Mouse (Mus musculus) frontal cortex, postnatal 10 days (tissue): ENCODE measurements at regions not wholly inside any gene's neighbourhood (a gene's known extent, or its start where the extent isn't known, plus 50 kb on each side); places are given as distances from the start of the nearest gene placed in this dataset.

Experiments
- DNase-seq, 2 experiments: peaks; one replicate each; pipeline ENCODE4 v3.0.0; 2022; ENCODE audit warnings: low spot score in 2 of 2, mixed read lengths in 1 of 2

DNA sequence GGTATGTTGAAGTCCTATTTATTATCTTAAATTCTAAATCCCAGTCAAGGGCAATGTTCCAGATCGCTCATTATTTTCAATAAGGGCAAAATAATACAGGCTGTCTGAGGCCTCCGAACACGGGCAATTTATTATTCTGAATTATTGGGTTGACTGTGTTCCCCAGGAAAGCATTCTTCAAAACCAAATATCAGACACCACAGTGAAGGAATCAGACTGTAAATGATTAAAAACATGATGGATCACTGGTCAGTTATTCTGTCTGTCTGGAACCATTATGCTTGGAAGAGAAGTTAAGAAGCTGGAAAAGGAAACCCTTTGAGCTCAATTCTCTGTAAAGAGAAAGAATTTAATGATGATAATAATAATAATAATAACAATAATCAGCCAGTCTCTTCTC lies 417.4 kb upstream of the Dcn start:
- DNase-seq, result no peak

DNA sequence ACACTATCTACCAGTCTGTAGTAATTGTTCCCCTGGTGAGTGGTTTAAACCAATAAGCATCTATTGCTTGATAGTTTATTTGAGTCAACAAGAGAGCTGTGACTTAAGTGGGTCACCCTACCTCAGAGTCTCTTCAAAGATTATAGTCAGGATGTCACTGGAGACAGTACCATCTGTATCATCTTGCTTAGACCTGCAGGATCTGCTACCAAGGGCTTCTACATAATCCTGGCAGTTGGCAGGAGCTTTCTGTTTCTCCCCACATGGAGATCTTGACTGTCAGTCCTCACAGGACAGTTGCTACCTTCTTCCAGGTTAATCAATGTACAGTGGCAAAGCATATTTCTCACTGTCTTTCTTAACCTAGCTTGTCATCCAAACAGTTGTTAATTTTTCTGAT lies 414.9 kb upstream of the Dcn start:
- DNase-seq, result no peak

DNA sequence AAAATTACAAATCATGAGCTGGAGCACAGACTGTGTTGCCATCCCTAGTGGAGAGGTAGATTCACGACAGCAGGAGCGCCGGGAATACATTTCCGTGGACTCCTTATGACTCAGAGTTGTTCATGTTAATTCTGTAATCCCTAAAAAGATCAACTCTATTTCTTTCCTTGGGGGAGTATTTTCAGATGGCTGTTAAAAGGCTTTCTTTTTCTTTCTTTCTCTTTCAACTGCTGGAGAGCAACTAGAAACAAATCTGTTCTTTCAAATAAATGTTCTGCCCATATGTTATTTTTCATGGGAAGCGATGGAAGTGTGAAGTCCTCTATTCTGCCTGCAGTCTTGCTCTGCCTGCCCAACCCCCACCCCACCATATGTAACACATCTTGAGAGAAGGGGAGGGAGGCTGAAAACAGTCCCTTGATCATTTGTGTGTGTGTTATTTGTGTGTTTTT lies 401.4 kb upstream of the Dcn start:
- peak; percentile 46 to 50 for DNase-seq

DNA sequence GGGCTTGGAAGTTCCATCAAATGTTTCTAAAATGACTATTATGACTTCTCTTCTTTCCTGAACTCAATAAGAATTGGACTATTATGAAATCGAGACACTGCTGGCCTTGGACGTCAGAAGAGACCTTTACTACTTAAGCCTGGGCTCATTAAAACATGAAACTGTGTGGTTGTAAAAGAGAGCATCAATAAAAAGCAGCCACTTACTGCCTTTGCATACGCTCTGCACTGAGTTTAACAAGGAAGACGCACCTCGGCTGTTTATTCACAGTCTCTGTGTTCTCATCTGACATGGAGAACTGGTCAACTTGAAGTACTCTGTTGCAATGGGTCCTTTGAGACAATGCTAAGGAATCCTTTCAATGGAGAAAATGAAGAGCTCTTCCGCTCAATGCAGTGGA lies 399.8 kb upstream of the Dcn start:
- DNase-seq, result no peak

DNA sequence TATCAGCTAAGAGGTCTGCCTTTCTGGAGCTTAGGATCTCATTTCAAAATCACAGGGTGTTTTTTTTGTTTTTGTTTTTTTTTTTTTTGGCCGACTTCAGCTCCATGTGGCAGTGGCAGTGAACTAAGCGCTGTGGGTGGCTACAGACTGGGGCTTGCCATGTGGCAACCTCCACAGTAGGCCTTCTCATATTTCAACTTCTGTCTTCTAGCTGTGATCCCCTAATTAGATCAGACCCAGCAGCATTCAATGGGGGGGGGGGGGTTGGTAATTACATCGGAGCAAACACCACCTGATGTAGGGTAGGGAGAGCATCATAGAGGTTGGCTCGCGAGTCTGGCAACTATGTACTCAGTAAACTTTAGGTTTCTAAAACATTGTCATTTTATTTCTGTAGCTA lies 392.1 kb upstream of the Dcn start:
- DNase-seq, result no peak

DNA sequence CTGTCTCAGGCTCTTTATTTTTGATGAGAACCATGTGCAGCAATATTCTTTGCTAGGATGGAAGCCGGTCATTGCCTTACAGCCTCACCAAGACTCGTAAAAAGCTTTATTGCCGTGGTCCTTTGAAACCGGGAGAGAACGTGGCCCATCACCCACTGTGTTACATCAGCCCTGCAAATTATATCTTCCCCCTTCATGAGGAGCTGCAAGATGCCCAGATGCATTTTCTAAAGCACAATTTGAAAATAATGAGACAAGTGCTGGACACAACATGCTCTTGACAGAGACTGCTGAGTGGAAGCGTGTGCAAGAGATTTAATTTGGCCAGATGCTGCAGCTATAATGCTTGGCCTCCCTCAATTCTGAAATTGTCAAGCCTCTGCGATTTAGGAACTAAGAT lies 389.2 kb upstream of the Dcn start:
- no peak for DNase-seq

- DNase-seq, result no peak
Measured at GRCm38 (mm10) chr10:97093886-97094285, 385.5 kb upstream of the Dcn start.

GRCm38 (mm10) chr10:97114501-97114900 lies 364.9 kb upstream of the Dcn start:
- DNase-seq, result no peak

GRCm38 (mm10) chr10:97122693-97123092 lies 356.7 kb upstream of the Dcn start:
- no peak for DNase-seq

- no peak for DNase-seq
Measured at GRCm38 (mm10) chr10:97141561-97141960, 337.8 kb upstream of the Dcn start.

- DNase-seq, result no peak
Measured at GRCm38 (mm10) chr10:97158561-97159395, 320.6 kb upstream of the Dcn start.

DNA sequence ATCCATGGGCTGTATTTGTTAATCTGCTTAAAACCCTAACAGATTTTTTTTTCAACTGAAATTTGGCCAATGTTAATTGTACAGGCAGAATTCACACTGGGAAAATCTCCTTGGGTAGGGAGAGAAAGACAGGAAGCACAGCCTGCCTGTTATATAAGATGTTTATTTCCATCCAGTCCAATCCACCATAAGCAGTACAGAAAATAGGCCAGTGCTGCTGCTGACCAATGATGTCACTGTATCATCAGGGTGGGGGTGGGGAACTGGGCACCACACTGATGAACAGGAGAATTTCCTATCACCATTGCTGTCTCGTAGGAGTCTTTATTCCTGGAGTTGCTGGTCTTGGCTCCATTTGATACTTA lies 320.0 kb upstream of the Dcn start:
- no peak for DNase-seq

- no peak for DNase-seq
Measured at GRCm38 (mm10) chr10:97159831-97160575, 319.4 kb upstream of the Dcn start.

DNA sequence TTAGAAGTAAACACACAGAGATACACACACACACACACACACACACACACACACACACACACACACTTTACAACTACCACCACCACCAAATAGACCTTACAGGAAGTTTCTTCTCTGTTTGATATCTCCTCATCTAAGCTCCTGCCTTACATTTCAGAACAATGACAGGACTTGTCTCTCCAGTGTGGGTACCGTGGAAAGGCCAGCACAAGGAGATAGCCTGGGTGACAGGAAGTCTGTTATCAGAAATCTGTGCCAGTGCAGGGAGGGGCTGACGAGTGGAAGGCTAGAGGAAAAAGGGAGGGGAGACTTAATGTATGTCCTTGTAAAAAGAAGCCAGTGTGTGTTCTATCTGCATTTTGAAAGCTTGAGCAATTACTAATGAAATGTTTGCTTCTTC lies 318.5 kb upstream of the Dcn start:
- no peak for DNase-seq

DNA sequence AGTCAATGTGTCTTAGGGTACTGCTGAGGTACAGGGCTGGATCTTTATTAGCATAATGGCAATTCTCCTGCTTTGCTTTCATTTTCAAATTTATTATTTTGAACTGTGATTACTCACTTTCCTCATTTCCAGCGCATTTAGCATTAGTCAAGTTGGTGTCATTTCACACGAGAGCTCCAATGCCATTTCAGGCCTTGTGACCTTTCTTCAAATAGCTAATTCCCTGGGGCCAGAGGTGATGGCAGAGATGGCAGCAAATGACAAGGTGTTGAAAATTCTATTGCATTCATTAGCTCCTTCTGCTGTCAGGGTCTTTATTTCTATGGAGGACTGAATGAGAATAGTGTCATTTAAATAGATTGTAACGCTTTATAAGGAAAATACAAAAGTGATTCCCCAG lies 300.9 kb upstream of the Dcn start:
- DNase-seq, result no peak

- DNase-seq, result no peak
Measured at GRCm38 (mm10) chr10:97189696-97190095, 289.7 kb upstream of the Dcn start.

DNA sequence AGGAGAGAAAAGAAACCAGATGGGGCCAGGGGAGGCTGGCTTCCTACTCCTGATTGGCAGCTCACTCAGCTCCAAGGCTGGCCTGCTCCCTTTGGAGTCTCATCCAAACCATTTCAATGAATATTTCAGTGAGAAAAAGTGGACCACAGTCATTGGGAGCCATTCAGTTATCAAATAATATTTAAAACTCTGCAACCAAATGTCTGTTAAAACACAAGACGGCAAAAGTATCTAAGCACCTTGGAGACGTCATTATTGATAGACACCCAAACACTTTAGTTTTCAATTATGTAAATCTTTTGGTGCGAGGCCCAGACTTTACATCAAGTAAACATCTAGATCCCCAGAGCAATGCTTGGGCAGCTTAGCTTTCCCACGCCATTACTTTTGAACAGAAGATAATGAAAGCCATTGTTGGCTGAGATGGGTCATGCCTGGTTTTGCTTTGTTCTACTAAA lies 268.1 kb upstream of the Dcn start:
- no peak for DNase-seq

DNA sequence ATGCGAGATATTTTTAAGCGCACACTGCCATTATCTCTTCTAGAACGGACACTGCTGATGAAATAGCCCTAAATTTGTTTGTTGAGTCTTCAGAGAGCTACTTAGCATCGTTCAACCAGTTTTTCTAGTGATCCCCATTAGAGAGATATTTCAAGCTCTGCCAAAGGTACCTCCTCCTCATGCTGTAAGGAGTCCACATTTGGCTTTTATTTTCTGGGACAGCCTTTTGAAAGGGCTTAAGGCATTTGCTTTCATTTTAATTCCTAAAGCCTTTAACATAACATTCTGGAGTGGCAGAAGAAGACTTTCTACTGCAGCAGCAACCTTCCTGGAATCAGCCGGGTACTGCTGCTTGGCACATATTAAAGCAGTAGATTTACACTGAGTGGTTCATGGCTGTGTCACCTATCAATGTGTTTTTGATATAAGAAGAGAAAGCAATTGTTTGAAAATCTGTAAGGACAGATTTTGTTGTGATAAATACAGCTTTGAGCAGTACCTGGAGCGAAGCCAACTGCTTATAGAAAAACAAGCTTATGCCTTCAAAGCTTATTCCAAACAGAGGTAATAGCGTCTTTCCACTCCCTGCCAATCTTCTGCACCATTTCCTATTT lies 267.5 kb upstream of the Dcn start:
- no peak for DNase-seq

DNA sequence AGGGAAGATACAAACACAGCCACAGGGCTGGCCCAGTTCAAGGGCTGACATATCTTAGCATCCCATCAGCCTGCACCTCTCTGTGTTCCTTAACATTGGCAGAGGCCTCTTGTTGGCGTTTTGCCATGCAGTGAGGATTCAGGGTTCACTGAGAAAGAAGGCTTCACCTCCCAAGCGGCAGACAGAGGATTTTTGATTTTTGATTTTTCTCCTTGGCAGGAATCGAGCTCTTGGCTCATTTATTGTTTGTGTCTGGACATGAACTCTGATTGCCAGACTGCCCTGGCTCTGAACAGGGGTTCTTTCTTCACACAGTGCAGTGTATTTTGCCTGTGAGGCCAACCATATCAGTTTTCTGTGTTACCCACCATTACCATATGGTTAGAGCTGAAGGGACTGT lies 259.9 kb upstream of the Dcn start:
- peak; percentile 5 to 25 for DNase-seq

- DNase-seq, result no peak
Measured at GRCm38 (mm10) chr10:97220431-97220830, 259.0 kb upstream of the Dcn start.

- DNase-seq, result no peak
Measured at GRCm38 (mm10) chr10:97235631-97236030, 243.8 kb upstream of the Dcn start.

- no peak for DNase-seq
Measured at GRCm38 (mm10) chr10:97241476-97241875, 237.9 kb upstream of the Dcn start.

- DNase-seq, result no peak
Measured at GRCm38 (mm10) chr10:97245674-97246073, 233.7 kb upstream of the Dcn start.
